Mouse (Mus musculus) embryo, embryonic 11.5 days (tissue): ENCODE measurements at regions not wholly inside any gene's neighbourhood (a gene's known extent, or its start where the extent isn't known, plus 50 kb on each side); places are given as distances from the start of the nearest gene placed in this dataset.

Experiments used
- DNase-seq: peaks from one replicate; pipeline ENCODE4 v3.0.0-alpha.2; 2012; ENCODE audit warnings: low read depth, low spot score

DNA sequence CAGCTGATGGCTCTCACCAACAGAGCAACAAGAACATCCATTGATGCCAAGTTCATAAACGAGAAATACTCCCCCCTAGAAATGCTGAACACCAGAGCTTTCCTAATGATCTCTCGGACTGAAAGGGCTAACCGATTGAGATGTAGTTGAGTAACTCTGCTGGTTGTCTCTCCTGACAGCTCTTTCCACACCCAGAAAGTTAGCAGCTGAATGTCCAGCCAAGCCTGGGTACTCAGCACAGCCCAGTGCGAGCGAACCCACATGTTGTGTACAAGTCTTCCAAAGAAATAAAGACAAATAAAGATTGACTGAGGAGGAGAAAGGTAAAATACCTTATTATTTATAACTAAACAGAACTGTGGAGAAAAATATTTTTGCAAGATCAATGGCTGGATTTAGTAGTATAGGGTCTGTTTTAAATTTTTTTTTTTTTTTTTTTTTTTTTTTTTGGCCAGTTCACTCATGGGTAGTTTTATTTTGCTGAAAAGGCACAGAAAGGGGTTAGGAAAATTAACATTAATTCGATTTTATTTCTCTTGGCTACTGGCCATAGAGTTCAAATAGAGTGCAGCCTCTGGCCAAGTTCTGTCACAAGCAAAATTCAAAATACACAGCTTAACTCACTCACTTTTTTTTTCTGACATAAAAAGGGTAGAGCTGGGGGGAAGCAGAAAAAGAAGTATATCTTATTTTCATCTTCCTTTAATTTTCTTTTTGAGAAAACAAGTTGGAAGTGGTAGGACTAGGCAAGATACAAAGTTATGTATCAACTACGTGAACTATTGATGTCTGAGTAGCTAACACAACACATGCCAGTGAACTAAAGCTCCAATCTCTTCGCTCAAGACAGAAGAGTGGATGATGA lies 261.2 kb upstream of the Npvf start:
- no peak for DNase-seq

DNA sequence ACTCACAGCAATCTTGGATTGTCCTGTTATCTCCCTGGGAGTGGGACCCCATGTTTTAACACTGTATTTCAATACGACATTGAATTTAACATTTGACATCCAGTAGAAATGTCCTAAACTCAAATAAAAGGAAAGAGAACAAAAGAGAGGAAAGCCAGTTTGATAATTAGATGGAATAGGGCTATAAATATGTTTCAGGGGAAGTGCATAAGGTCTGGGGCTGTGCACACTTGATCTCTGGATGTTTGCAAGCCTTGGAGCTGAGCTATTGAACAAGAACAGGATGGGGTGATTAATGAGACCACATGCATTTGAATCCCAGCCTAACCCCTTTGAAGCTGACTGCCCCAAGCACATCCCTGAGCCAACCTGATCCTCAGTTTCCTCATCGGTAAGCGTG lies 264.0 kb upstream of the Npvf start:
- no peak for DNase-seq

DNA sequence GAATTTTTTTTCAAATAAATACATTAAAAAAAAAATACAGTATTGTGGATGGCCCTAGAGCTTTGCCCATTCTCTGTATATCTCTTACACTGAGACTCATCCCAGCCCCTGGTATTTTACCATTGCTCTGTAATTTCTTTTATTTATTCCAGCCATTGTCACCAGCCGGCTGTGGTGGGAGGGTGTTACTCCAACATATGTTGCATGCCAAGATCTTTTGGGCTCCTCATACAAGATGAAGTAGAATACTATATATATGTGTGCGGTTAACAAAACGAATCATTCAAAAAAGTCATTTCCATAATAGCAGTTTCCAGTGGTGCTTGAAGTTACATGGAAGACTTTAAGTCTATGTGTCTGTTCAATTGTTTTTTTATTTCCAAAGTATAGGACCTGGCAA lies 268.0 kb upstream of the Npvf start:
- DNase-seq: no peak

DNA sequence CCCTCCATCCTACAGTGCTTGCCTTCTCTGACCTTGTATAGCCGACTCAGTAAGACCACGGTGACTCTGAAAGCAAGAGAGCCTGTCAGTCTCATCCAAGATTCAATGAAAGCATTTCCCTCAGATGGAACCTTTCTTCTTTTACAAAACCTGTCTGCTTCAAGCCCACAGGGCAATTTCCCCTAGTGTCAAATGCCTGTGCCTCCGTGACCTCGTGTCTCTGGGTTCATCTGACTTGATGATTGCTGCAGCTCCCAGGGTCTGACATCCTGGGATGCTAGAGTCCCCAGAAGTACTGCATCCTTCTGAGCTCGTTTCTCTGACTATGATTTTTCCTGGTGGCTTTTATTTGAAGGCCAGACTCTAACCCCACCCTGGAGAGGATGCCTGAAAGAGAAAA lies 270.3 kb upstream of the Npvf start:
- no peak for DNase-seq

DNA sequence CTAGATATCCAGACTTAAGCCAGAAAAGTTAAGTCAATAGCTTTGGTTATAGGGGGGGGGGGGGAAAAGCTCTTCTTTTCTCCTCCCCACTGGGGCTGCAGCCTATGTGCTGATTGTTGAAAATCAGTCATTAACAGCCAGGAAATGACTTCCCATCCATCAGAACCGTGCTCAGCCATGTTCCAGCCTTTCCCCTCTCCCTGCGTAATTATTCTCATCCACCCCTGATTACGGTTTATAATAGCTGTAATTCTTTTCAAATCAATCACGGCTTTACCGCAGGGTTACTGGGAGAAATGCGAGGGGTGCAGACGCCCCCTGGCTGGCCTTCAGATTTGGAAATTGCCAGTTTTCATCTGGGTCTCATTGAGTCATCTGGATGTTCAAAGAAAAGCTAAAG lies 270.8 kb upstream of the Npvf start:
- DNase-seq: no peak

DNA sequence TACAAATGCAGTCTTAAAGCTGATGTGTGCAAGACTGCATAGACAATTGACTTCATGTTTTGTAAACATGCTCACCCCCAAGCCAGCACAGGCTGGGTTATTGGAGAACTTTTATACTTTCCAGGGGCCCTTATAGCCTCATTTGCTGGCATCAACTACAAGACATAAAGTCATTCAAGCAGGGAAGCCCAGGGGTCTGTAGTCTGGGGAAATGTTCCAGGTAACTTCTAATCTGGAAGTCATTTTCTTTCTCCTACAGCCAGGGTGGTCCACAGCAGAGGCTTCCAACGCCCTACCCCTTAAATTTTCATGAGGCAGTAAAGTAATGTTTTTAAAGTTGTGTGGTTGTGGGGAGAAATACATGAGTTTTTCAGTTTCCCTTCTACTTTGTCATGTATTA lies 272.1 kb upstream of the Npvf start:
- DNase-seq: no peak

DNA sequence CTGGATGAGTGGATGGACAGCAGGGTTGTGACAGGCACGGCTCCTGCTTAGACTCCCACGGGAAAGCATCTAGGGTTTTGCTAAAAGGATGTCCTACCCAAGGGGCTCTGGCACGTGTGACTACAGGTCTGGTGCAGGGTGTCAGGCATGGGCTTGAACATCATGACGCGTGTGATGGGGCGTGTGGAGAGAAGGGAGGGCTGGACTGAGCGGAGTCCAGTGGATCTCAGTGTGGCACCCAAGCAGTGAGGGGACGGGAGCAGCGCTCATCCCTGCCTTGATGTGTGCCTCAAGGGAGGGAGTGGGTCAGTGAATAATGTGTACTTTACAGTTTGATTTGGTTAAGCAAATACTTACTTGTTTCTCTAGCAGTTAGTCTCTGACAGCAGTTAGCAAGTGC lies 275.3 kb upstream of the Npvf start:
- no peak for DNase-seq

DNA sequence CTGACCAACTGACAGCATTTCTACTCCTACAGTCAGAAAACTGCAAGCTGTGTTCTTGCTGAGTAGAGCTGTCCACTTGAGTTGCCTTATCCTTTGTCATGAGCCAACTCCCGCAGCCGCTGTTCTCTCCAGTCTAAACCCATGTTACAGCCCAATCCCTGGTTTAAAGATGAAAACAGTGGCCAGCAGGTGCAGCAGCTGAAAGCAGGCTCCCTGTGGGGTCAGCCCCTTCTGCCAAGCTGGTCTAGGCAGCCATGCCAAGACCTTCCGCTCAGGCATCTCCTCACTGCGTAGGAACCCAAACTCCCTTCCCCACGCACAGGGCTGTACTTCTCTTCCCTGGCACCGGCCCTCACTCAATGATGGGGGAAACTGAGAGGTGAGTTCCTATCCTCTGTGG lies 279.3 kb upstream of the Npvf start:
- DNase-seq: no peak

DNA sequence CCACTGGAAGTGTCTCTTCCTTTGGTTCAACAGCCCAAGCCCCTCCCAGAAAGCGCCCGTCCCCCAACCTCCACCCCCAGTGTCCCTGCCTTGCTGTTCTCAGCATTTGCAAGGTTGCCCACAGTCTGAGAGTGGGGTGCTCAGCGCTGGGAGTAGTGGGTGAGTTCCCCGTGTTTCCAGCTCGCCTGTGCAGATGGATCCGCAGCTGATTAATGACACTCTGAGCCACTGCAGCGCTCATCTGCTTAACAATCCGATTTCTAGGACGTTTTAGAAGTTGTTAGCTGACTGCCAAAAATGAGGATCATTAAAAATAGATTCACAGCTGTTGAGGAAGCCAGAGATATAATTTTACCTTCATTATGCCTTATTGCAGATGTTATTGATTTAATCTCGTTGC lies 280.0 kb upstream of the Npvf start:
- DNase-seq: no peak

DNA sequence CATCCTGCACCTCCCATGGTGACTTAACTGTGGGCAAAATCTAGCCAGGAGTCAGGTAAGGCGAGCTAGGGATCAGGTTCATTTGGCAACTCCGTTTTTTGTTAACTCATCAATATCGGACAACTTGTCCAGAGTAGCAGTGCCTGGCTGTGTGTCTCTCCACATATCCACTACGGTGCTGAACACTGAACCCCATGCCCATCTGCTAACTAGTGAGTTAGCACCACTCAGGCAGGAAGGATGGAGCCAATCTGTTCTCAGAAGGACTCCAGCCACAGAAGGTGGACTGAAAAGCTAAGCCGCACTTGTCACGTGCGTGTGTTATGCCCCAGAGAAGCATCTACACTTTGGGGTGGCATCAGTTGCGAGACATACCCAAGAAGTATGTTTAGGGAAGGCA lies 282.1 kb upstream of the Npvf start:
- no peak for DNase-seq

DNA sequence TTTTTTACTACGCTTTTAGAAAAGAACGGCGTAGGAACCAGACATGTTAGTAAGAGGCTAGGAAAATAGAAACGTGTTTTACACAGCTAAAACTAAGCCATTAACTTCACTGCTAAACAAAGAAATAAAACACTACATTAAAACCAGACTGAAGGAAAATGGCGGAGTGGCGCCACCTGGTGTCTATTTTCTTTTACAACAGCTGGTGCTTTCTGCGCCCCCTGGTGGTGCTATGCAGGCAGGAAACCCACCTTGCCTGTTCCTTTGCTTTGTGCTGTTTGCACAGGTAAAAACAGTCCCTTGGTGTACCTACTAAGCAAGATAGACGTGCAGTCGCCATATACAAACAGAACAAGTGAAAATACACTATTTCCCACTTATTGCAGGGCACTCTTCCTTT lies 282.9 kb upstream of the Npvf start:
- DNase-seq: peak; percentile 55

DNA sequence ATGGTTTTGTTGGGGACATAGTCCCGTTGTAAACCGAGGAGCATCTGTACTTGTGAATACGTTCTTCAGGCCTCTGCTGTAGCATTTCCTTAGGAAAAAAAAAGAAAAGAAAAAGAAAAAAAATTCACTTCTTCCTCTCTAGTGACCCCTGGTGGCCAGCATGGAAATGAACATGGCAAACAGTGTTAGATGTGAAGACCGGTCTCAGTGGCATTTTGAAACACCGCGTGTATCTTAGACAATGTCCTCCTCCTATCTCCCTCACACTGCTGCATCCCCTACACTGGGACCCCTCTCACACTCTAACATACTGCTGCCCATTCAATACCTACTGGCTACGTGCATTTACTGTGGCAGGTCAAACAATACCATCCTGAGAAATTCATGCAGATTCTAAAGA lies 284.6 kb upstream of the Npvf start:
- DNase-seq: no peak

DNA sequence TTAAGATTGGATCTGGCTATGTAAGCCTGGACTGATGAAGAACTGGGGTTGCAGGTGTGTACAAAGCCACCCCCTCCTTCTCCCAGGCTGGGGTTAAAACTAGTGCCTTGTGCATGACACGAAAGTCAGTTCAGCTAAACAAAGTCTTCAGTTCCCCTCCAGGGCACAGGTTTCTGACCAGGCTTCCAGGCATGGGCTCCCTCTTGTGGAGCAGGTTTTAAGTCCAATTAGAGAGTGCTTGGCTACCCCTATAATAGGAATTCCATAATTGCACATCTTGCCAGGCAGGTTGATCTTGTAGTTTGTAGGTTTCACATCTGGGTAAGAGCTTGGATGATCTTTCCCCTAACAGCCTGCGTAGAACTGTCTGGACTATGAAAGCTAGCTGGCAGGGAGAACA lies 285.2 kb upstream of the Npvf start:
- DNase-seq: no peak

DNA sequence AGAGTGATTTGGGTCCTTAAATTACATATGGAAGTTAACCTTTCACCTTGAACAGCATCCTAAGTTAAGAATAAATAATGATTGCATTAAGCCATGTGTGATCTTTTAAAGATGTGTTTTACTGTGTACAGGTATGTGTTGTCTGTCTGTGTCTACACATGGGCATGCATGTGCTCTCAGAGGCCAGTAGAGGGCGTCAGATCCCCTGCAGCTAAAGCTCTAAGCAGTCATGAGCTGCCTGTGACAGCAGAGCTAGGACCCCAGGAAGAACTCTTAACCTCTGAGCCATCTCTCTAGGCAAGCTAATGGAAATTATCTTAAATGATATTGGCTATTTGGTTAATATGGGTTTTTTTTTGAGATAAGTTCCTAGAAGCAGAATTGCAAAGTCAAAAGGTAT lies 285.9 kb upstream of the Npvf start:
- no peak for DNase-seq

DNA sequence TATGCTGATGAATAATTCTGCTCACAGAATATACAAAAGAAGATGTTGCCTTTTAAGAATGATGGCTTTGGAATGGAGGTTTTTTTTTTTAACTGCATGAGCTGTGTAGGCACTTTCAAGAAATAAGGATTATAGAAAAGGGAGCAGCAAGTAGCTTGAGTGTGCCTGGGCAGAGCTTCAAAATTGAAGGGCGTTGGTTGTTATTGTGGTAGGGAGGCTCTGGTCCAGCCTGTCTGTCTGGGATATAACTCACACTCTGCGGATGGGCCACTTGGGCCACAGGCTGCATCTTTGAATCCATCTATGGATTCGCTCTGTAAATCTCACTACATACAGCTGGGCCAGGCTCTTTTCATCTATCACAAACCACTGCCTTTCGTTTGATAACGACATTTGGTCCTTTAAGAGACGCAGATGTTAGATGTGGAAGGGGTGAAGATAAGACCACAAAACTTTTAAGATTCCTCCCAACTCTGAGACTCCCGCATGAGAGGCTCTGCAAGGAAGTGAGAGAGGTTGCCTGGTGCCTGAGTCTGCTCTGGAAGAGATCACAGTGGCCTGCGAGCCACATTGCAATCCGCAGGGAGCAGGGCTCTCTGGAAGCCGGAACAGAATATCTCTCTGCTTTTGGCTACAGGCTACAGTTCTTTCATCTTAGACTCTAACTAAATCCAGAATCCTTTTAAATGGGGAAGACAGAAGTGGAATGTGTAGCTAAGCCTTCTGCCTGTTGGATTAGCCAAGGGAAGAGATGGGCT lies 286.6 kb upstream of the Npvf start:
- no peak for DNase-seq

DNA sequence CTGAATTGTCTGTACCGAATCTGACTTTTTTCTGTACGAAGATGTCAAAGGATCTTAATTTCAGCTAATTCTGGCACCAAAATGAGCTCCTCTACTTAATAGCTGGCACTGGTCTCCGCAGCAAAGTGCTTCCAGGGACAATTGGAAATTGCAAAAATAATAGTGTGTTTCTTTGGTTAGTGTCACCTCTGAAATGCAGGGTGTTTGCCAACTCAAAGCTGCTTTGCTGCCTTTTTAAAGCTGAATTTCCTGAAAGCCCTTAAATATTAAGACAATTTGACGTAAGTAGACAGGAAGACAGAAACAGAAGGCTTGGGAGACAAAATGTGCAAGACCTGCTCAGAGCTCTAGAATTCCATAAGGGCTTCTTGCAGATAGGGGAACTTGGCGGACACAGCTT lies 288.5 kb upstream of the Npvf start:
- DNase-seq: no peak

DNA sequence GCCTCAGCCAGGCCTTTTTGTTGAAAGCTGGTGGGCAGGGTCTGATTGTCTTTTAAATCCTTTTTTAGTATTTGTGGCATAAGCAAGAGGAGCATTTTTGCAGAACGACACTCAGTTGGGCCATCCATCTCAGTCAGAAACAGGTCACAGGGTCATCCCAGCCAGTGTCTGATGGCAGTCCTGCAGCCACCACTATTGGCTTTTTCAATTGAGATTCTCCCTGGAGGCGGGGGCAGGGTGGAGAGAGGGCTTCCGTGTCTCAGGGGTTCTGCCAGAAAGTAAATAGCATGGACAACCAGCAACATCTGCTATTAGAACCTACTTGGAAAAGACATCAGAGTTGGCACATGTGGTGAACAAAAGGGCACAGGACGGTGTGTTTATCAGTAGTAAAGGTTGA lies 293.8 kb upstream of the Npvf start:
- DNase-seq: no peak

DNA sequence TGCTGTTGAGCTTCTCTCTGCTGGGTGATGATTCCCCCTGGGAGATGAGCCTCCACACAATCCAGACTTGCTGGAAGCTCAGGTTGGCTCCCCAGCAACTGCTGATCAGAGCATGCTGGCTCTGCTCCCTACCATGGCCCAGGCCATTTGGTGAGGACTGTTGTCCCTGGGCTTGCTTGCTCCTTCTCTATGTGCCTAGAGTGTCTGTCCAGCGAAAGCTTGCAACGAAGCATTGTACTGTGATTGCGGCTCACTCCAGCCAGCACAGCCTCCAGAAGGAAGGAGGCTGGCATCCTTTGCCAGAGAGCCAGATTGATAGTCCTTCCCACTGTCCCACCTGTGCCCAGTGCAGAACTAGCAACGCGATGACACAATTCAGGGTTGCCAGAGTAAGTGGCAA lies 295.1 kb upstream of the Npvf start:
- DNase-seq: no peak

DNA sequence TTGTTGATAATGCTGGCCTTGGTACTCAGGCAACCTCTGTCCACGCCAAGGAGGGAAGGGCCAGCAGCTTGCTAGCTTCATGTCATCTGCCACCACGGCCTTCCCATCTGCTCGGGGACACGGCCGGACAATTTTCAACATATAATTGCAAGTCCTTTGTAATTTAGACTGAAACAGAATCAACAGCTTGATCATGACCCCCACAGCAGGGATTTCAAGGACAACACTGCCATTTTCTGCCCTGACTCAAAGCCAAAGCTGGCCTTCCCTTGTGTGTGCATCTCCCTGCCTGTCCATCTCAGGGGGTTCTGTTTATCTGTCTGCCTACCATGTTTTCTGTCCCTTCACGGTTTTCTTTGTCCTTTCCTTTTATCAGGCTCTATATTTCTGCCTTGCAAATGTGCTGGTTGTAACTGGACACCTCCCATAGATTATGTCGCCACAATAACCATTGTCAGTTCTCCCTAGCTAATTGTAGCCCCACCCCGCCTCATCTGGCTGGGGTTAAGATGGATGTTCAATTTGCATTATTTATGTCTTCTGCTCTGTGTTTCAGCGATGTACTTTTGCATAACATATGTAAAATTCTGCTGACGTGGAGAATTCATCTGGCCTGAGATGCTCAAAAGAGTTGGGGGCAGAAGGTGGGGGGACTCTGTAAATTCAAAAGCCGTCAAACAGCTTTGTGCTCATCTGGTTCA lies 295.8 kb upstream of the Npvf start:
- DNase-seq: no peak

DNA sequence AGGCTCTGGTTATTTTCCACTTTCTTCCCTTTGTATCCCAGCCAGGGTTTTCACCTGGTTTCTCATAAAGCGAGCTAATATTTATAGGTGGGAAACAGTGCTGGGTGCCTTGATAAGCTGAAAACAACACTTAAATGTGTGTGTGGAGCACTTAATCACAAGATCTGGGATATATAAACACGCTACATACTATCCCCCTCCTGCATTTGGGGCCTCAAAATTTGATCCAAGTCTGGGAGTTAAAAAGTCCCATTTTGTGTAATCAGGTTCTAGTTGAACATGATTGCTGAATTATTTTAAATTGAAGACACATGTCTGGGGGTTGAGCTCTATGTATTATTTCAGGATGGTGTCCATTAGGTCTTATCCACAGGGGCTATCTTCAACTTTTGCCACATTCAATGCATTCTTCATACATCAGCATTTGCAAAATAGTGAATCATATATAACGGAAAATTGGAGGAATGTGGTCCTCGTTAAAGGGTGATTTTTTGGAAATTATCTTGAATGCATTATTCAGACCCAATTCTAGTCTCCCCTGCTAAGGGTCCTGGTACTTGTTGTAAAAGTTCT lies 303.2 kb upstream of the Npvf start:
- no peak for DNase-seq

DNA sequence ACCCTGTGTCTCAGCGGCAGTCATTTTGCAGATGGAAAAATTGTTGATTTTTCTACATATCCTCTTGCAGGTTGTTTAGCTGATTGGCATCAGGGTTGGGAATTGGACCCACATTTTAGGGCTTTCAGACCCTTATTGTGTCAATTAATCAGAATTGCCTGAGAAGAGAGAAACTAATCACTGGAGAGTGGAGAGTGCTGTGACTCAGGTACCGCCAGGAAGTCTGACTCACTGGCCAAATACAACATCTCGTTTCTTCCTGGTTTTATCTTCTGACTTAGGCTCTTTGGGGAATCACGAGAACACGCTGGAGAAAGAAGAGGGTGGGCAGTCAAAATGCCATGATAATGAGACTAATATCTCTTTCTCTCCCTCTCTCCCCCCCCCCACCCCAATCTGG lies 306.1 kb upstream of the Npvf start:
- no peak for DNase-seq

DNA sequence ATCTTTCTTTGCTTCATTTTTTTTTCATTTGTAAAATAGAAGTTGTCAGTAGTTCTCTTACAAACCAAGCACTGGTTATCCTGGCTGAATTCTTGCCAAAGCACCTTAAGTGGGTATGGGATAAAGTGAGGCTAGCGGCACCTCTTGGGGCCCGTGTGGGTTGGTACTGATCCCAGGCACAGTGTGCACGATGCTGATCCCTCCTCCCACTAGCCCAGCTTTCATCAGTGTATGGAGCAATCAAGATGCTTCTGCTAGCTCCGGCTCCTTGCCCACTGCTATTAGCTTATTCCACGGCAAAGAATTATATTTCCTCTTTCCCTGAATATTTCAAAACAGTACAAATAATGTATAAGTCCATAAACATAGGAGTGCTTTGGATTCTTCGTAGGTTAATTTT lies 307.4 kb upstream of the Npvf start:
- no peak for DNase-seq
